Mouse (Mus musculus) kidney, postnatal 0 days (tissue): ENCODE measurements around the gene Comt. TPM values are rescaled to one million over a fixed set of nuclear protein-coding genes. Genes with fewer than 3 reads are reported as not detected.

Source experiments
- ATAC-seq: fragments of 200-750 bp; cut with Nextera tagmentation; replicated peaks from 2 replicates; pipeline ENCODE4 v1.8.0; 2017; ENCODE audit warnings: low read depth, moderate number of reproducible peaks, moderate TSS enrichment, moderate library complexity; ENCODE audit not compliant: low FRiP score
- DNase-seq: peaks from one replicate; pipeline ENCODE4 v3.0.0-alpha.2; 2016; ENCODE audit warnings: low spot score
- H3K27ac ChIP-seq: fragments of 300-500 bp; sonication (generic); 2 replicates; pipeline ENCODE4 v1.5.1; 2014; ENCODE audit warnings: mild to moderate bottlenecking
- H3K27me3 ChIP-seq: fragments of 300-500 bp; sonication (generic); 2 replicates; pipeline ENCODE4 v1.6.1; 2014; ENCODE audit warnings: low read length, mixed read lengths; ENCODE audit not compliant: insufficient read depth
- H3K36me3 ChIP-seq: fragments of 300-500 bp; sonication (generic); 2 replicates; pipeline ENCODE4 v1.6.1; 2014; ENCODE audit warnings: low read length, mixed read lengths; ENCODE audit not compliant: insufficient read depth
- H3K4me1 ChIP-seq: fragments of 300-500 bp; sonication (generic); replicated peaks from 2 replicates; pipeline ENCODE4 v1.6.1; 2014; ENCODE audit warnings: antibody characterized with exemption, low read length, mixed read lengths; ENCODE audit not compliant: insufficient read depth
- H3K4me2 ChIP-seq: fragments of 300-500 bp; sonication (generic); 2 replicates; pipeline ENCODE4 v1.6.1; 2014; ENCODE audit warnings: mild to moderate bottlenecking, low read length, moderate library complexity, mixed read lengths
- H3K4me3 ChIP-seq: fragments of 300-500 bp; sonication (generic); replicated peaks from 2 replicates; pipeline ENCODE4 v1.5.1; 2014; ENCODE audit warnings: low read depth, low read length
- H3K9ac ChIP-seq: fragments of 300-500 bp; sonication (generic); 2 replicates; pipeline ENCODE4 v1.6.1; 2014; ENCODE audit warnings: low read depth, low read length
- H3K9me3 ChIP-seq: fragments of 300-500 bp; sonication (generic); replicated peaks from 2 replicates; pipeline ENCODE4 v1.6.1; 2016; ENCODE audit warnings: low read length, inconsistent platforms, mixed read lengths
- CTCF ChIP-seq: IDR thresholded peaks from 2 replicates; pipeline ENCODE4 v1.5.1; 2016; ENCODE audit warnings: antibody characterized with exemption, low read depth, mild to moderate bottlenecking, moderate library complexity
- WGBS: fragments of 180-500 bp; shearing (Covaris S2); extraction: QIAGEN DNeasy Blood & Tissue Kit; methylation state at CpG from one replicate; pipeline ENCODE4 v1.1.7; 2014; 5-methylcytosine and 5-hydroxymethylcytosine counted together
- polyA plus RNA-seq: library from polyadenylated mRNA; unstranded; fragments of >200 nt; fragmentation: Nextera tagmentation; extraction: Ambion mirVana; gene quantifications from 2 replicates; pipeline ENCODE4 v1.2.1, GENCODE M21; 2015

Comt gene
- polyA plus RNA-seq, 1 experiment from 2014 or later = 107 TPM

DNA sequence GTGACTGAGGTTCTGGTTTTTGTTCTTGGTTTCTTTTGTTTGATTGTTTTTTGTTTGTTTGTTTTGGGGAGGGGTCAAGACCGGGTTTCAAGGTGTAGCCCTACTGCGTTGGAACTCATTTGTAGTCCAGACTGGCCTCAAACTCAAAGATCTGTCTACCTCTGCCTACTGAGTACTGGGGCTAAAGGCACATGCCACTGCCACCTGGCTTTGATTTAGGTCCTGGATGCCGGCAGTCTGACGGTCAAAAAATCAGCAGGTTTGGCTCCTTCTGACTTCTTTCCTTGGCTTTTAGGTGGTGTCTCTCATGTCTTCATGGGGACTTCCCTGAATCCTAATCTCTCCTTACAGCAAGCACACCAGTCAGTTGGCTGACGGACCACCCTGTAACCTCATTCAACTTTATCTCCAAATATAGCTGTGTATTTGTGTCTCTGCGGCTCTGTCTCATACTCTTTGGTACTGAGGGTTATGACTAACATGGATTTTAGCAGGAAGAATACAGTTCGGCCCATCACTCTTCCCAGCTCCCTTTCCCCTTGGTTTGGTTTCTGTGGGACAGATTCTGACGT lies 4.1 kb upstream of the Comt start:
- Histone ChIP-seq H3K4me3 (no peak overlapping the region), H3K9ac (no peak overlapping the region), H3K9me3 (no peaks in the 10 kb centered on the region), H3K4me2 (no peak overlapping the region), H3K27me3 (no peaks in the 10 kb centered on the region), H3K4me1 (peaks cover 7% of the 10 kb centered on the region; the same call in 1 of the 2 replicates), H3K27ac (no peak overlapping the region), H3K36me3 (0 out of 2 replicates have a peak, but pooled peaks cover 3% of the 10 kb centered on the region)
- DNase-seq (no peak), ATAC-seq (no peak)
- TF ChIP-seq CTCF = no peak
- WGBS = 85% methylated on average over 8 of the region's 8 CpGs

DNA sequence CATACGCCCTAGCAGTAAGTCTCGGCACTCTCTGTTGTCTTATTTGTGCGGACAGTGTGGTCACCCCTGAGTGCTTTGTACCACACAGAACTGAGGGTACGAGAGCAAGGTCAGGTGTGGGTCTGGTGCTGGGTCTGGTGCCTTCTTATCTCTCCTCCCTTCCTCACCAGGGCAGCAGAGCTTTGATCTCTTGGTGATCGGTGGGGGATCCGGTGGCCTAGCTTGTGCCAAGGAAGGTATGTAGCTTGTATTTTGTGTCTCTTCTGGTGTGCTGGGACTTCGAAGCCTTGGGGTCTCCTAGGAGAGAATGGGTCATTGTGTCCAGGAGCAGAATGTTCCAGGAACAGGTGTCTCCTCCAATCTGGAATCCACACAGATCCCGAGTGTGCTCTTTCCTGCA lies 3.0 kb upstream of the Comt start:
- Histone ChIP-seq H3K9me3 (no peaks in the 10 kb centered on the region), H3K4me1 (peaks cover 16% of the 10 kb centered on the region; the same call in 1 of the 2 replicates), H3K36me3 (0 out of 2 replicates have a peak, but pooled peaks cover 3% of the 10 kb centered on the region), H3K27me3 (no peaks in the 10 kb centered on the region), H3K4me2 (no peak overlapping the region), H3K4me3 (no peak overlapping the region), H3K27ac (no peak overlapping the region), H3K9ac (no peak overlapping the region)
- no peak for TF ChIP-seq CTCF
- DNase-seq (no peak), ATAC-seq (no peak)
- WGBS = 84% methylated on average over 8 of the region's 8 CpGs

GRCm38 (mm10) chr16:18428516-18429042 lies 1.9 kb upstream of the Comt start:
- Histone ChIP-seq H3K27ac (no peak overlapping the region), H3K4me3 (no peak overlapping the region), H3K4me2 (no peak overlapping the region), H3K9ac (no peak overlapping the region), H3K36me3 (0 out of 2 replicates have a peak, but pooled peaks cover 3% of the 10 kb centered on the region), H3K27me3 (no peaks in the 10 kb centered on the region), H3K9me3 (no peaks in the 10 kb centered on the region), H3K4me1 (peaks cover 21% of the 10 kb centered on the region; the same call in 1 of the 2 replicates)
- no peak for TF ChIP-seq CTCF
- DNase-seq (no peak), ATAC-seq (no peak)
- WGBS = 86% methylated on average over 7 of the region's 7 CpGs

DNA sequence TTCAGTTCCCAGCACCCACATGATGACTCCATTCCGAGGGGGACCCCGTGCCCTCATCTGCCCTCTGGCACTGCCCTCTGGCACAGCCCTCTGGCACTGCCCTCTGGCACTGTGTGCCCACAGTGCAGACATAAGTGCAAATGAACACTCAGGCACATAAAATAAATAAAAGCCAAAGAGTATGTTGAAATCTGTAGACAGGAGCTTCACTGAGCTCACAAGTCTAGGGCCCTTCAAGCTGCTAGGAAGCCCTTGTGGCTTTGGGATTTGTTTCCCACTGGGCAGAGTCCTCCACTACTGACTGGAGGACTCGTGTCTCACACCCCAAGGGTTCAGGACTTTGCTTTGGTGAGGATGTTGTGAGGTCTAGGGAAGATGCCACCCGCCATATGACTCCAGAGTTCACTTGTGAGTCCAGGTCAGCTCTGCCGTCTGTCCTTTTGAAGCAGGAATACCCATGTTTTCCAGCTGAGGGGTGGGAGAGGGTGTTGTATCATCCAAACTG lies 1.4 kb upstream of the Comt start:
- Histone ChIP-seq H3K9ac (no peak overlapping the region), H3K4me3 (no peak overlapping the region), H3K27ac (no peak overlapping the region), H3K4me1 (peaks cover 21% of the 10 kb centered on the region; the same call in 1 of the 2 replicates), H3K27me3 (no peaks in the 10 kb centered on the region), H3K4me2 (no peak overlapping the region), H3K9me3 (no peaks in the 10 kb centered on the region), H3K36me3 (0 out of 2 replicates have a peak, but pooled peaks cover 3% of the 10 kb centered on the region)
- ATAC-seq (no peak), DNase-seq (no peak)
- whole genome bisulfite sequencing = 78% methylated on average over 5 of the region's 5 CpGs
- TF ChIP-seq CTCF = no peak

GRCm38 (mm10) chr16:18426215-18426791 lies 349 bp downstream of the Comt start, which contains the start of gene Txnrd2:
TSS of gene Txnrd2 (plus strand) at chr16:18426384.
- H3K36me3 ChIP-seq = 0 out of 2 replicates have a peak, but pooled peaks cover 3% of the 10 kb centered on the region
- under 1% methylated on average over 52 of the region's 52 CpGs for WGBS
- peaks cover 21% of the 10 kb centered on the region; the same call in 1 of the 2 replicates for H3K4me1 ChIP-seq
- no peaks in the 10 kb centered on the region for H3K9me3 ChIP-seq
- DNase-seq (peak; percentile 70), ATAC-seq (peak; percentile 82)
- peak within 1 kb of the TSS; percentile 76 for H3K4me2 ChIP-seq
- peak; percentile 59 for TF ChIP-seq CTCF
- H3K9ac ChIP-seq = peak within 1 kb of the TSS; percentile 83
- H3K27me3 ChIP-seq = no peaks in the 10 kb centered on the region
- H3K4me3 ChIP-seq = peak within 1 kb of the TSS; percentile 90
- peak within 1 kb of the TSS; percentile 80 for H3K27ac ChIP-seq

- H3K4me1 ChIP-seq = peaks cover 23% of the 10 kb centered on the region; the same call in 1 of the 2 replicates
- H3K4me3 ChIP-seq = peak overlapping the region; percentile 90
- peak overlapping the region; percentile 83 for H3K9ac ChIP-seq
- TF ChIP-seq CTCF = no peak
- peak overlapping the region; percentile 80 for H3K27ac ChIP-seq
- WGBS = 22% methylated on average over 10 of the region's 10 CpGs
- H3K36me3 ChIP-seq = 0 out of 2 replicates have a peak, but pooled peaks cover under 1% of the 10 kb centered on the region
- H3K4me2 ChIP-seq = peak overlapping the region; percentile 76
- peak; percentile 5; the same call in 1 of the 2 replicates for ATAC-seq
- H3K27me3 ChIP-seq = no peaks in the 10 kb centered on the region
- no peak for DNase-seq
- no peaks in the 10 kb centered on the region for H3K9me3 ChIP-seq
Observed at GRCm38 (mm10) chr16:18425475-18426214, 1.0 kb downstream of the Comt start.
